Mouse (Mus musculus): ENCODE data around the gene Capn7. TPM values are rescaled to one million over a fixed set of nuclear protein-coding genes. Genes with fewer than 3 reads are reported as not detected.

Capn7 gene
- polyA plus RNA-seq, 1 experiment from 2014 or later, result 24.8 TPM

- ATAC-seq (ENCODE audit: low FRiP score, low TSS enrichment) (no peak), DNase-seq (ENCODE audit: low spot score) (no peak)
- Histone ChIP-seq H3K4me1 (replicated peaks; ENCODE audit: control insufficient read depth, insufficient read depth) (peaks cover 3% of the 10 kb centered on the region; the same call in 1 of the 2 replicates), H3K4me3 (ENCODE audit: low read depth, low read length) (no peak overlapping the region), H3K27ac (replicated peaks) (no peak overlapping the region), H3K36me3 (ENCODE audit: control insufficient read depth, insufficient read depth, low read length) (no peaks in the 10 kb centered on the region), H3K4me2 (replicated peaks; ENCODE audit: low read depth) (no peak overlapping the region), H3K9ac (ENCODE audit: low read length) (no peak overlapping the region), H3K9me3 (ENCODE audit: control insufficient read depth, low read length) (no peaks in the 10 kb centered on the region), H3K27me3 (ENCODE audit: control insufficient read depth, insufficient read depth, low read length) (no peaks in the 10 kb centered on the region)
- TF ChIP-seq EP300 (optimal IDR thresholded peaks at IDR 0.05) (no peak), CTCF (IDR thresholded peaks at IDR 0.05; ENCODE audit: low read depth) (no peak)
- WGBS, result 71% methylated on average over 7 of the region's 7 CpGs
These were observed 84.1 kb downstream of the Capn7 start for GRCm38 (mm10) chr14:31420562-31420961.

GRCm38 (mm10) chr14:31420985-31421384 lies 84.5 kb downstream of the Capn7 start:
- Histone ChIP-seq H3K4me2 (replicated peaks; ENCODE audit: low read depth) (no peak overlapping the region), H3K4me3 (ENCODE audit: low read depth, low read length) (no peak overlapping the region), H3K27ac (replicated peaks) (no peak overlapping the region), H3K36me3 (ENCODE audit: control insufficient read depth, insufficient read depth, low read length) (no peaks in the 10 kb centered on the region), H3K4me1 (replicated peaks; ENCODE audit: control insufficient read depth, insufficient read depth) (peaks cover 3% of the 10 kb centered on the region; the same call in 1 of the 2 replicates), H3K9ac (ENCODE audit: low read length) (no peak overlapping the region), H3K27me3 (ENCODE audit: control insufficient read depth, insufficient read depth, low read length) (no peaks in the 10 kb centered on the region), H3K9me3 (ENCODE audit: control insufficient read depth, low read length) (no peaks in the 10 kb centered on the region)
- 58% methylated on average over 7 of the region's 7 CpGs for WGBS
- TF ChIP-seq EP300 (optimal IDR thresholded peaks at IDR 0.05), result no peak
- TF ChIP-seq CTCF (IDR thresholded peaks at IDR 0.05; ENCODE audit: low read depth), result no peak
- ATAC-seq (ENCODE audit: low FRiP score, low TSS enrichment) (no peak), DNase-seq (ENCODE audit: low spot score) (no peak)

Other genes with a start within 250 kb of the Capn7 start
- gene Smim4, start 207.7 kb upstream of the Capn7 start, polyA plus RNA-seq (2015; fragmentation: Nextera tagmentation; extraction: Ambion mirVana), result 99.3 and 108 TPM in 2 replicates
- gene Nt5dc2, start 205.6 kb upstream of the Capn7 start, polyA plus RNA-seq (2015; fragmentation: Nextera tagmentation; extraction: Ambion mirVana), result 61.0 and 65.3 TPM in 2 replicates
- gene Stab1, start 168.0 kb upstream of the Capn7 start, polyA plus RNA-seq (2015; fragmentation: Nextera tagmentation; extraction: Ambion mirVana), result 23.7 and 23.9 TPM in 2 replicates
- gene Tnnc1, start 128.3 kb upstream of the Capn7 start, polyA plus RNA-seq (2015; fragmentation: Nextera tagmentation; extraction: Ambion mirVana), result 4.1 and 6.5 TPM in 2 replicates
- gene Nisch, start 119.7 kb upstream of the Capn7 start, polyA plus RNA-seq (2015; fragmentation: Nextera tagmentation; extraction: Ambion mirVana), result 87.7 and 106 TPM in 2 replicates
- gene Sema3g, start 118.8 kb upstream of the Capn7 start, polyA plus RNA-seq (2015; fragmentation: Nextera tagmentation; extraction: Ambion mirVana), result 0.38 and 0.53 TPM in 2 replicates
- gene Phf7, start 85.3 kb upstream of the Capn7 start, polyA plus RNA-seq (2015; fragmentation: Nextera tagmentation; extraction: Ambion mirVana), result 9.5 and 10.1 TPM in 2 replicates
- 22.5 and 24.5 TPM in 2 replicates for gene Bap1, start 85.2 kb upstream of the Capn7 start, polyA plus RNA-seq (2015; fragmentation: Nextera tagmentation; extraction: Ambion mirVana)
- 0.74 and 0.81 TPM in 2 replicates for gene Dnah1, start 12.7 kb upstream of the Capn7 start, polyA plus RNA-seq (2015; fragmentation: Nextera tagmentation; extraction: Ambion mirVana)
- 9.9 and 10.9 TPM in 2 replicates for gene Sh3bp5, start 99.4 kb downstream of the Capn7 start, polyA plus RNA-seq (2015; fragmentation: Nextera tagmentation; extraction: Ambion mirVana)
- 10.5 and 11.9 TPM in 2 replicates for gene Eaf1, start 157.8 kb downstream of the Capn7 start, polyA plus RNA-seq (2015; fragmentation: Nextera tagmentation; extraction: Ambion mirVana)
- 29.4 and 31.9 TPM in 2 replicates for gene Mettl6, start 158.4 kb downstream of the Capn7 start, polyA plus RNA-seq (2015; fragmentation: Nextera tagmentation; extraction: Ambion mirVana)

All from stomach, postnatal 0 days (tissue).